Mouse (Mus musculus): ENCODE results near the gene Serinc4.

GRCm38 (mm10) chr2:121446506-121446905 is 10.1 kb downstream of the Serinc4 start:
- no peak for TF ChIP-seq CTCF (IDR thresholded peaks at IDR 0.05; ENCODE audit: low read depth, low read length)
- no peak for TF ChIP-seq POLR2A (IDR thresholded peaks at IDR 0.05; ENCODE audit: borderline replicate concordance, low read depth, low read length)
